Mouse (Mus musculus): ENCODE results near the gene Ddx39. TPM values are rescaled to one million over a fixed set of nuclear protein-coding genes. Genes with fewer than 3 reads are reported as not detected.

The Ddx39 gene
- 106 and 131 TPM in 2 replicates for polyA plus RNA-seq (2014; fragmentation: Nextera tagmentation; extraction: Ambion mirVana)

DNA sequence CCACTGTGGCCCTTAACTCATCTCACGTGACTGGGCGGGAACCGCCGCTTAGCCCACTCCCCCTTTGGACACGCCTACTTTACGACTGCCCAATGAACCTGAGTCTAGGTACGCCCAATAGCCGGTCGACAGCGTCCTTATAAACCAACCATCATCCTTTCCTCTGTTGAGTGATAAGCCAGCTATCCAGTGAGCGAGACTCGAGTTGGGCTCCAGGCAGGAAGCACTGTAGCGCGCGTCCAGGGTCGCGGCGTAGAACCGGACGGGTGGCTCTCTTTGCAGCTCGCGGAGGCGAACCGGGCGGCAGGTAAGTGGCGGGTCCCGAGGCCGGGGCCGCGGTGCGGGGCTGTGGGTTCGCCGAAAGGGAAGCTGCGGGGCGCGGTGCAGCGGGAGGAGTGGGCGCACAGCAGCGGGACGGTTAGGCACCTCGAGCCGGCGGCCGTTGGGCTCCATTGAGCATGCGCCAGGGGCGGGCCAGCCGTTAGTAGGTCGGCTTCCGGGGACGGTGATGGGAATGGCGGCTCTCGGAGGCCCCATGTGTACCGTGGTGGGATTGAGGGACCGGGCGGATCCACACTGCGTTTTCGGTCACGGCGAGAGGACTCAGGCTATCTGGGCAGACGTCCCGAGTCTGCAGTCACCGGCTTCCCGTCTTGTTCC, at the start of gene Ddx39:
Ddx39 (plus strand) TSS at position 147 of the 660 bp plus-strand sequence.
- H3K4me2 ChIP-seq (ENCODE audit: low read depth, low read length) = peak within 1 kb of the TSS; percentile 94
- H3K4me3 ChIP-seq (ENCODE audit: low read depth, low read length) = peak within 1 kb of the TSS; percentile 96
- WGBS = under 1% methylated on average over 39 of the region's 63 CpGs
- no peaks in the 10 kb centered on the region for H3K9me3 ChIP-seq (ENCODE audit: control insufficient read depth, low read length)
- H3K9ac ChIP-seq (ENCODE audit: low read depth, low read length) = peak within 1 kb of the TSS; percentile 90
- peak within 1 kb of the TSS; percentile 90 for H3K27ac ChIP-seq (replicated peaks; ENCODE audit: low read depth, low read length)
- H3K4me1 ChIP-seq (ENCODE audit: control insufficient read depth, insufficient read depth, low read length) = peaks cover 6% of the 10 kb centered on the region
- peak; percentile 100 for ATAC-seq (ENCODE audit: low read depth)
- no peaks in the 10 kb centered on the region for H3K27me3 ChIP-seq (replicated peaks; ENCODE audit: control insufficient read depth, insufficient read depth, low read length)
- peaks cover 14% of the 10 kb centered on the region for H3K36me3 ChIP-seq (ENCODE audit: control insufficient read depth, insufficient read depth, low read length)
- DNase-seq (ENCODE audit: low spot score) = peak; percentile 99

DNA sequence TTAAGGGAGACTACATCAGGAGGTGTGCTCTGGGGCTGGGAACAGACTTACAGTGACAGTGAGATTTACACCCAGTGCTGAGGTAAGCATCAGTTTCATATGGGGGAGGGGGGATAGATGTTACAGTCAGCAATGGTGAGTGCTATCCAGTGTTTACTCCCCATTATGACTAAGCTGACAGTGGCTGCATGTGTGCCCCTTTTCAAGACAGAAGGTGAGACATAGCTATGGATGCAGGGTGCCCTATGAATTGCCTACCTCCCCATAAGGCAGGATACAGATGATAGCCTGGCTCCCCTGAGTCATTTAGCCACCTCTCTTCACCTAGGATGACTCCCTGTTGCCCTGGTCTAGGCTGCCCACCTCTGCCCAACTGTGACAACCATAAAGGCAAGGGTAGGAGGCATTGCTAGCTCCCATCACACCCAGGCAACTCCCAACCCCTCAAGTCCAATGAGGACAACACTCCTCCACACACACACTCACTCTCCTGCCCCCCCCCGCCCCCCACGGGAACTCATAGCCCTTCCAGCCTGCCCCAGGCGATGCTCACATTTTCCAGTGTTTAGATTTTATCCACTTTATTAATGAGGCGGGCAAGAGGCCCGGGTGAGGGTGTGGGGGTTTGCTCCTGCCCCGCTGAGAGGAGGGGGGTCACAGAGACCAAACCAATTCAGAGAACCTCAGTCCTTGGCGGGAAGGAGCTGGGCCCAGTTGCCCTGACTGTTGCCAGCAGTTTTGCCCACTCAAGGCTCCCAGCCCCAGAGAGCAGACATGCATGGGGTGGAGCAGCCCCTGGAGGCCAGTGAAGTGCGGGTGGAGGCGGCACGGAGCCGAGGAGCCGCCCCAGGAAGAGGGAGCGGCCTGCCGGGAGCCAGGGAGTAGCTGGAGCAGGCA, 48.8 kb upstream of the Ddx39 start, which contains the start of gene Ptger1:
Ptger1 (plus strand) TSS at position 710 of the 897 bp plus-strand sequence.
- Histone ChIP-seq H3K27ac (replicated peaks; ENCODE audit: low read depth, low read length) (peak within 1 kb of the TSS; percentile 77), H3K4me1 (ENCODE audit: control insufficient read depth, insufficient read depth, low read length) (peaks cover 49% of the 10 kb centered on the region), H3K9ac (ENCODE audit: low read depth, low read length) (no peak within 1 kb of the TSS; the same call in 1 of the 2 replicates), H3K36me3 (ENCODE audit: control insufficient read depth, insufficient read depth, low read length) (peaks cover 29% of the 10 kb centered on the region), H3K4me2 (ENCODE audit: low read depth, low read length) (peak within 1 kb of the TSS; percentile 38), H3K9me3 (ENCODE audit: control insufficient read depth, low read length) (no peaks in the 10 kb centered on the region), H3K27me3 (replicated peaks; ENCODE audit: control insufficient read depth, insufficient read depth, low read length) (no peaks in the 10 kb centered on the region), H3K4me3 (ENCODE audit: low read depth, low read length) (no peak within 1 kb of the TSS)
- ATAC-seq (ENCODE audit: low read depth) = peak; percentile 16; the same call in 1 of the 2 replicates
- 26% methylated on average over 13 of the region's 14 CpGs for WGBS
- peak; percentile 62 for DNase-seq (ENCODE audit: low spot score)

DNA sequence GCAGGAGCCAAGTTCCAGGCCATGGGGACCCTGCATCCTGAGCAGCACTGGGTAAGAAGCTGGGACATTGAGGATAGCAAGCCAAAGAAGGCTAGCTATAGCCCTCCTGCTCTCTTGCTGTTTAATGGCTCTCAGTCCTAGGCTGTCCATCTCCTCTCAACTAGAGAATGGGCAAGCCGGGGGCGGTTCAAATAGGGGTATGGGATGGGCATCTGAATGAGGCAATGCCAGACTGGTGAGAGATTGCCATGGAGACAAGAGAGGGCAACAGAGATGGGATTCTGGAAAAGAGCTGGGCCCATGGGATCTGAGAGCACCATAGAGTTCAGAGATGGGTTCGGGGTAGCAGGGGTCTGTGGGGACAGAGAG, 48.1 kb upstream of the Ddx39 start:
- Histone ChIP-seq H3K4me1 (ENCODE audit: control insufficient read depth, insufficient read depth, low read length) (peaks cover 44% of the 10 kb centered on the region), H3K9me3 (ENCODE audit: control insufficient read depth, low read length) (no peaks in the 10 kb centered on the region), H3K36me3 (ENCODE audit: control insufficient read depth, insufficient read depth, low read length) (peaks cover 36% of the 10 kb centered on the region), H3K4me3 (ENCODE audit: low read depth, low read length) (no peak overlapping the region), H3K9ac (ENCODE audit: low read depth, low read length) (no peak overlapping the region; the same call in 1 of the 2 replicates), H3K27ac (replicated peaks; ENCODE audit: low read depth, low read length) (peak overlapping the region; percentile 77), H3K4me2 (ENCODE audit: low read depth, low read length) (peak overlapping the region; percentile 38), H3K27me3 (replicated peaks; ENCODE audit: control insufficient read depth, insufficient read depth, low read length) (no peaks in the 10 kb centered on the region)
- ATAC-seq (ENCODE audit: low read depth) (no peak), DNase-seq (ENCODE audit: low spot score) (no peak)
- WGBS = 92% methylated on average over 3 of the region's 3 CpGs

DNA sequence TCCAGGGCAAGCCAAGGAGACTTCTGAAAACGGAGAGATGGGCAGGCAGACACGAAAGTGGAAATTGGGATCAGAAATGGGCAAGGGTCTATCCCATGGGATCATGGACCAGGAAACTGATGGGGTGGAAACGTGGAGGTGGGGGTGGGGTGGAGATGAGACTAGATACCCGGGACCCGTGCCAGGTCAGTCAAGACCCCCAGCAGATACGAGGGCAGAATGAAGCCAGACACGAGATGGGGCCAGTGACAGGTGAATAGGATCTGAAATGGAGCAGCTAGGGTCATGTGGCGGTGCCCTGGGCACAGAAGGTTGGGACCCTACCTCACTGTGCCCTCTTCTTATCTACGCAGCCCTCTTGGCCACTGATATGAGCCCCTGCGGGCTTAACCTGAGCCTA, 47.5 kb upstream of the Ddx39 start:
- H3K9me3 ChIP-seq (ENCODE audit: control insufficient read depth, low read length) = no peaks in the 10 kb centered on the region
- H3K9ac ChIP-seq (ENCODE audit: low read depth, low read length) = no peak overlapping the region
- peak overlapping the region; percentile 40; the same call in 1 of the 2 replicates for H3K4me3 ChIP-seq (ENCODE audit: low read depth, low read length)
- H3K27ac ChIP-seq (replicated peaks; ENCODE audit: low read depth, low read length) = no peak overlapping the region
- peaks cover 42% of the 10 kb centered on the region for H3K36me3 ChIP-seq (ENCODE audit: control insufficient read depth, insufficient read depth, low read length)
- ATAC-seq (ENCODE audit: low read depth) = no peak
- H3K4me1 ChIP-seq (ENCODE audit: control insufficient read depth, insufficient read depth, low read length) = peaks cover 40% of the 10 kb centered on the region
- 91% methylated on average over 10 of the region's 10 CpGs for WGBS
- H3K4me2 ChIP-seq (ENCODE audit: low read depth, low read length) = peak overlapping the region; percentile 80
- DNase-seq (ENCODE audit: low spot score) = no peak
- H3K27me3 ChIP-seq (replicated peaks; ENCODE audit: control insufficient read depth, insufficient read depth, low read length) = no peaks in the 10 kb centered on the region

DNA sequence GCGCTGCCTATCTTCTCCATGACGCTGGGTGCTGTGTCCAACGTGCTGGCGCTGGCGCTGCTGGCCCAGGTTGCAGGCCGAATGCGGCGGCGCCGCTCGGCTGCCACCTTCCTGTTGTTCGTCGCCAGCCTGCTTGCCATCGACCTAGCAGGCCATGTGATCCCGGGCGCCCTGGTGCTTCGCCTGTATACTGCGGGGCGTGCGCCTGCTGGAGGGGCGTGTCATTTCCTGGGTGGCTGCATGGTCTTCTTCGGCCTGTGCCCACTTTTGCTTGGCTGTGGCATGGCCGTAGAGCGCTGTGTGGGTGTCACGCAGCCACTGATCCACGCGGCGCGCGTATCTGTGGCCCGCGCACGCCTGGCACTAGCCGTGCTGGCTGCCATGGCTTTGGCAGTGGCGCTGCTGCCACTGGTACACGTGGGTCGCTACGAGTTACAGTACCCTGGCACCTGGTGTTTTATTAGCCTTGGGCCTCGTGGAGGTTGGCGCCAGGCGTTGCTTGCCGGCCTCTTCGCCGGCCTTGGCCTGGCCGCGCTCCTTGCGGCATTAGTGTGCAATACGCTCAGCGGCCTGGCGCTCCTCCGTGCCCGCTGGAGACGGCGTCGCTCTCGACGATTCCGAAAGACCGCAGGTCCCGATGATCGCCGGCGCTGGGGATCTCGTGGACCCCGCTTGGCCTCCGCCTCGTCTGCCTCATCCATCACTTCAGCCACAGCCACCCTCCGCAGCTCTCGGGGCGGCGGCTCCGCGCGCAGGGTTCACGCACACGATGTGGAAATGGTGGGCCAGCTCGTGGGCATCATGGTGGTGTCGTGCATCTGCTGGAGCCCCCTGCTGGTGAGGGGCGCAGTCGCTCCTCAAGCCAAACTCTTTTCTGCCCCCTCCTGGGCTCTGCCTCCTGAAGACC, 46.7 kb upstream of the Ddx39 start:
- peaks cover 50% of the 10 kb centered on the region for H3K36me3 ChIP-seq (ENCODE audit: control insufficient read depth, insufficient read depth, low read length)
- H3K4me2 ChIP-seq (ENCODE audit: low read depth, low read length) = peak overlapping the region; percentile 80
- H3K27me3 ChIP-seq (replicated peaks; ENCODE audit: control insufficient read depth, insufficient read depth, low read length) = no peaks in the 10 kb centered on the region
- ATAC-seq (ENCODE audit: low read depth) = peak; percentile 69
- 29% methylated on average over 53 of the region's 80 CpGs for WGBS
- H3K9ac ChIP-seq (ENCODE audit: low read depth, low read length) = peak overlapping the region; percentile 67
- peak overlapping the region; percentile 40 for H3K4me3 ChIP-seq (ENCODE audit: low read depth, low read length)
- no peak overlapping the region for H3K27ac ChIP-seq (replicated peaks; ENCODE audit: low read depth, low read length)
- H3K4me1 ChIP-seq (ENCODE audit: control insufficient read depth, insufficient read depth, low read length) = peaks cover 37% of the 10 kb centered on the region
- no peaks in the 10 kb centered on the region for H3K9me3 ChIP-seq (ENCODE audit: control insufficient read depth, low read length)
- peak; percentile 85 for DNase-seq (ENCODE audit: low spot score)

DNA sequence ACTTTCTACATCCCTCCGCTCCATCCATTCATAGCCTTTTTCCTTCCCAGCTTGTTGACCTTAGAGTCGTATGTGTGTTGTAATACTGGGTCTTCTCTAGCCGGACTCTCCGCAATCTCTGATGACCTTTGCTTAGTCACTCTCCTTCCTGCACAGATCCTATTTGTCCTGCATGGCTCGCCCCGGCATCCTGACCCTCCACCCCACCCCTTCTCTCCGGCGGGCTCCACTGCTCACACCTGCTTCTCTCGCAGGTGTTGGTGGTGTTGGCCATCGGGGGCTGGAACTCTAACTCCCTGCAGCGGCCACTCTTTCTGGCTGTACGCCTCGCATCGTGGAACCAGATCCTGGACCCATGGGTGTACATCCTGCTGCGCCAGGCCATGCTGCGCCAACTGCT, 46.0 kb upstream of the Ddx39 start:
- peak overlapping the region; percentile 80; the same call in 1 of the 2 replicates for H3K4me2 ChIP-seq (ENCODE audit: low read depth, low read length)
- H3K9me3 ChIP-seq (ENCODE audit: control insufficient read depth, low read length) = no peaks in the 10 kb centered on the region

DNA sequence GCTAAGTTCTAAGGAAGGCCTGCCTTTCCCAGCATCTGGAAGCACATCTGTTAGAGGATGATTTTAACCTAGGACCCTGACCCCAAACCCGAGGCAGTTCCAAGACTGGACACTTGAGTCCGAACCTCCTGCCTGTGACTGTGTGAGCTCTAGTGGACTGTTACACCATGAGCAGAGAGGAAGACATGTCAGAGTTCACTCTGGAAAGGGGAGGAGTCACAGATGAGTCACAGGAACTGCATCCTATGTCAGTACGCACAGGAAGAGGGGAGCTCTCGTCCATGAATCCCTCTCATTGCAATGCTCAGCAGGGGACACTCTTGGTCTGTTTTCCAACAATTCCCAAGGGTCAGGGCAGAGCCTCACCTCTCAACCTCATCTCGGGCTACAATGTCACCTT, 42.0 kb upstream of the Ddx39 start:
- Histone ChIP-seq H3K9me3 (ENCODE audit: control insufficient read depth, low read length) (no peaks in the 10 kb centered on the region), H3K27me3 (replicated peaks; ENCODE audit: control insufficient read depth, insufficient read depth, low read length) (no peaks in the 10 kb centered on the region), H3K4me2 (ENCODE audit: low read depth, low read length) (no peak overlapping the region), H3K4me3 (ENCODE audit: low read depth, low read length) (no peak overlapping the region), H3K9ac (ENCODE audit: low read depth, low read length) (no peak overlapping the region), H3K4me1 (ENCODE audit: control insufficient read depth, insufficient read depth, low read length) (peaks cover 6% of the 10 kb centered on the region), H3K27ac (replicated peaks; ENCODE audit: low read depth, low read length) (no peak overlapping the region), H3K36me3 (ENCODE audit: control insufficient read depth, insufficient read depth, low read length) (peaks cover 73% of the 10 kb centered on the region)
- no peak for DNase-seq (ENCODE audit: low spot score)
- no peak for ATAC-seq (ENCODE audit: low read depth)
- WGBS = 43% methylated on average over 5 of the region's 5 CpGs

More for the DNA sequence above, 46.0 kb upstream of the Ddx39 start:
- peaks cover 50% of the 10 kb centered on the region for H3K36me3 ChIP-seq (ENCODE audit: control insufficient read depth, insufficient read depth, low read length)
- no peak overlapping the region for H3K4me3 ChIP-seq (ENCODE audit: low read depth, low read length)
- no peak overlapping the region for H3K9ac ChIP-seq (ENCODE audit: low read depth, low read length)
- WGBS = 78% methylated on average over 16 of the region's 16 CpGs
- ATAC-seq (ENCODE audit: low read depth) = no peak
- peaks cover 37% of the 10 kb centered on the region for H3K4me1 ChIP-seq (ENCODE audit: control insufficient read depth, insufficient read depth, low read length)
- no peak overlapping the region for H3K27ac ChIP-seq (replicated peaks; ENCODE audit: low read depth, low read length)
- H3K27me3 ChIP-seq (replicated peaks; ENCODE audit: control insufficient read depth, insufficient read depth, low read length) = no peaks in the 10 kb centered on the region
- no peak for DNase-seq (ENCODE audit: low spot score)

DNA sequence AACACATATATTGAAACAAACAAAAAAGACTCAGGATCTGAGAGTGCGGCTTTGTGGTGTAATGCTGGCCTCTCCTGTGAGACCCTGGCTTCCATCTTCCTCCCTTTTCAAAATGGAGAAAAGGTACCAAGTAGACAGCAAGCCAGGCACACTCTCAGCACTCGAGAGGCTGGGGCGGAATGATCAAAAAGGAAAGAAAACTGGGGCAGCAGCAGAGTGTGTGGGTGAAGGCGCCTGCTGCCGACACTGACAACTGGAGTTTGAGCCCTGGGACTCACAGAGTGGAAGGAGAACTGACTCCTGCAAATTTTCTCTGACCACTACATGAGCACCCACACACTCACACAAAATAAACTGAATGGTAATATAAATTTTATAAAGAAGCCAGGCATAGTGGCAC, 40.5 kb upstream of the Ddx39 start:
- 90% methylated on average over 5 of the region's 5 CpGs for WGBS
- Histone ChIP-seq H3K9ac (ENCODE audit: low read depth, low read length) (no peak overlapping the region), H3K4me2 (ENCODE audit: low read depth, low read length) (no peak overlapping the region), H3K9me3 (ENCODE audit: control insufficient read depth, low read length) (no peaks in the 10 kb centered on the region), H3K36me3 (ENCODE audit: control insufficient read depth, insufficient read depth, low read length) (peaks cover 89% of the 10 kb centered on the region), H3K27me3 (replicated peaks; ENCODE audit: control insufficient read depth, insufficient read depth, low read length) (no peaks in the 10 kb centered on the region), H3K27ac (replicated peaks; ENCODE audit: low read depth, low read length) (no peak overlapping the region), H3K4me1 (ENCODE audit: control insufficient read depth, insufficient read depth, low read length) (no peaks in the 10 kb centered on the region), H3K4me3 (ENCODE audit: low read depth, low read length) (no peak overlapping the region)
- no peak for DNase-seq (ENCODE audit: low spot score)
- no peak for ATAC-seq (ENCODE audit: low read depth)

Data from embryonic facial prominence, embryonic 14.5 days (tissue).